Mouse (Mus musculus) left cerebral cortex, postnatal 25 days (tissue): ENCODE data around the gene Scnn1a. TPM values are rescaled to one million over a fixed set of nuclear protein-coding genes. Genes with fewer than 3 reads are reported as not detected.
A peak's percentile ranks its signal among the peaks of the same experiment; 100 is the strongest.

Experiments used
- DNase-seq, 2 experiments: peaks; one replicate each; pipeline ENCODE4 v3.0.0; 2022; ENCODE audit warnings: low spot score in 2 of 2, mixed read lengths in 1 of 2
- intact Hi-C: fragments of 180-260 bp; cut with DNase I; formaldehyde crosslinking; loops from one replicate; pipeline ENCODE4 v1.15.1; 2025
- total RNA-seq, 2 experiments: library from RNA; stranded (reverse); gene quantifications; 2 replicates each; pipeline ENCODE4 v1.2.3; 2021

Gene Scnn1a
- total RNA-seq, 2 experiments from 2014 or later = 2.4 to 2.6 TPM

GRCm38 (mm10) chr6:125380372-125381360 is 60.2 kb downstream of the Scnn1a start, which contains the start of gene Plekhg6:
Plekhg6 (minus strand) TSS chr6:125380793.
- intact Hi-C loops = no loop called here
- no peak for DNase-seq

DNA sequence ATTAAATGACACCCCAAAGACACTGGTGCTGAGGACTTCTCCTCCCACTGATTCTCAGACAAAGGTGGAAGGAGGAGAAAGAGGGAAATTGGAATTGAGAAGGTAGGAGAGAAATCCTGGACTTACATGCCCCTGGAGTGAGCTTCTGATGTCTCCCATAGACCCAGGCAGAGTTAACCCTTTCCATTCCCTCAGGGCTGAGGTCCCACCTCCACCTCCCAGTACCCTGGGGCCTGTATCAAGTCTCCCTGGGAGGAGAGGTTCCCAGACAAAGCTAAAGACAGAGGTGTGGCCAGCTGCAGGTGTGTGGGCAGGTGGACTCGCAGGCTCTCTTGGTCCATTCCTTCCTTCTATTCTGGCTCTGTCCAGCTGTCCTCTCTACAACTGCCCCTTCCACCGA is 61.6 kb downstream of the Scnn1a start:
- intact Hi-C loops = no loop called here
- DNase-seq = no peak

DNA sequence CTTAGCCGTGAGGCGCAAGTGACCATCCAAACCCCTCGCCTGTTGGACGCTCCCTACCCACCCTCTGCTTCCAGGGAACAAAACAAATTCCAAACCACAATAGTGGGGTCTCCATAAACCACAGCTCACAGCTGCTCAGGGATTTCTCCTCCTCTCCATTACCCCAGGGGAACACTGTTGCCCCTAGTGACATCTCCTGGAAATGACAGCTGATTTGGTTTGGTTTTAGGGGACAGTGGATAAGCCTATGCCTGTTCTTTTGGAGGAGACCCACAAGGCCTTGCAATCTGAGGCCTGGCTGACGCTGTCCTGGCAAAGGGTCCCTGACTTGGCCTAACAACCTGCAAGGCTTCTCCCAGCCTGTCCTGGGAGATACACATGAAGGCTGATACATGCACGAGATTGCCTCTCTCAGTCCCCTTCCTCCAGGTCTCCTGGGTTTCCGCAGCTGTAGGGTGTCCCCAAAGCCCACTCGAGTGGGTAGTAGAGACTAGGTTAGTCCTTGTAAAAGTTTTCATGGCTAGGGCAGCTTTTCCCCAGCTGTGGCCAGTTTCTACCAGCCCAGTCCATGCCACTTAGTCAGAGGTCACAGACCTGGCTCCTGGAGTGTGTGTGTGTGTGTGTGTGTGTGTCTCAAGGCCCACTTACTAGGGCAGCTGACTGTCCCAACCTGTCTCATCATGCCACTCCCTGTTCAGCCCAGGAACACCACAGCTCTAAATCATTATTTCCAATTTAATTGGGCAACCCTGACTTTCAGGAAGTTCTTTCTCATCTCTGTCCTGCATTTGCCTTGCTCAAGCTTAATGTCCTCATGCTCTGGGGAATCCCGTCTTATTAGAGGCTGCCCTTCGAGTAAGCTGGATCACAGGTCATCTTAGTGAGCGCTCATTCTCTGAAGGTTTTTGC is 64.9 kb downstream of the Scnn1a start:
- intact Hi-C loops = no loop called here
- DNase-seq = peak in 1 of 2 experiments; percentile 19

DNA sequence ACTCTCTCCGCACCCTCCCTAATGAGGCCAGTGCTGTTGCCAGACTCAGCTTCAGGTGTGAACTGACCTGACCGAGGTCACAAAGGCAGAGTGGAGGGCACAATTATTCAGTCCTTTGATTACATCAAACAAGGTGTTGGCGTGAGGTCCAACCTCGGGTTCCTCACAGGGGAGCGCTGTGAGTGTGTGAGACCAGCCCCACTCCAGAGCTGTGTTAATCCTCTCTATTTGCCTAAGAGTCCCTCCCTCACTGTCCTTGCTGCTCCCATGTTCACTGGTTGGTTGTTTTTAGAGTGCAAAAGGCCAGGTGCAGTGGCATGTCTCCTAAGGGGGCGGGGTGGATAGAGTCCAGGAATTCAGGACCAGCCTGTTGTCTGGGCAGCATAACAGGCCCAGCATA is 65.6 kb downstream of the Scnn1a start:
- intact Hi-C loops = no loop called here
- no peak for DNase-seq

DNA sequence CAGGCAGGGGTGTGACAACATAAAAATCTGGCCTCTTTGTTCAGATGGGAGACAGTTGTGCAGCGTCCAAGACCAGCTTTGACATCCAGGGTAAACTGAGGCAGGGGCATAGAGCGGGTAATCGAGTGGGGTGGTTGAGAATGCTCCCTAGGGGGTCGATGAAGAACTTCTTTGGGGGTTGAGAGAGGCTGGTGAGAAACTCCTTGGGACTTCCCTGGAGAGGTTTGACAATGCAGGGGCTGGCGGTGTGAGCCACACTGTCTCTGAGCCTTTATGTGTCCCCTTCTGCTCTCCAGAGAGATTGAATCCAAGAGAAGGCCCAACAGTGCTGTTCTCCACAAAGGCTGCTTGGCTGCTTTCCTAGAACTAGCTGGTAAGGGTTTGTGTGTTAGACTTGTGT is 69.4 kb downstream of the Scnn1a start:
- no peak for DNase-seq
- intact Hi-C loops = no loop called here

Other genes starting within 250 kb of the Scnn1a start
- 100 to 1,000 TPM; 154 to 161 TPM for gene Chd4, start 224.7 kb upstream of the Scnn1a start, total RNA-seq
- gene Nop2, start 188.8 kb upstream of the Scnn1a start, total RNA-seq = 10 to 100 TPM; 27.1 to 28.0 TPM
- 10 to 100 TPM; 52.7 to 63.0 TPM for gene Iffo1, start 175.4 kb upstream of the Scnn1a start, total RNA-seq
- 1,000 to 10,000 TPM; 2,469 to 2,584 TPM for gene Gapdh, start 154.2 kb upstream of the Scnn1a start, total RNA-seq
- 10 to 100 TPM; 18.9 to 25.6 TPM for gene Ncapd2, start 129.0 kb upstream of the Scnn1a start, total RNA-seq
- 10 to 100 TPM; 70.4 to 73.6 TPM for gene Mrpl51, start 128.9 kb upstream of the Scnn1a start, total RNA-seq
- 10 to 100 TPM; 87.8 to 97.9 TPM for gene Vamp1, start 105.1 kb upstream of the Scnn1a start, total RNA-seq
- gene Tapbpl, start 88.8 kb upstream of the Scnn1a start, total RNA-seq = 1 to 10 TPM; 3.5 to 4.0 TPM
- gene Cd27, start 83.6 kb upstream of the Scnn1a start, total RNA-seq = not detected
- gene Tuba3a, start 34.6 kb upstream of the Scnn1a start, total RNA-seq = not detected
- 1 to 10 TPM; 8.1 to 9.9 TPM for gene Ltbr, start 6.8 kb upstream of the Scnn1a start, total RNA-seq
- 10 to 100 TPM; 11.5 to 12.7 TPM for gene Tnfrsf1a, start 28.7 kb downstream of the Scnn1a start, total RNA-seq
- under 1 TPM; 0.25 to 0.39 TPM for gene Plekhg6, start 60.1 kb downstream of the Scnn1a start, total RNA-seq
- 10 to 100 TPM; 48.6 to 56.9 TPM for gene Cd9, start 174.1 kb downstream of the Scnn1a start, total RNA-seq
- 10 to 100 TPM; 12.5 to 17.6 TPM for gene Vwf, start 226.1 kb downstream of the Scnn1a start, total RNA-seq